ENCODE assay signal across 10 mouse cellular contexts in the genomic region with DNA sequence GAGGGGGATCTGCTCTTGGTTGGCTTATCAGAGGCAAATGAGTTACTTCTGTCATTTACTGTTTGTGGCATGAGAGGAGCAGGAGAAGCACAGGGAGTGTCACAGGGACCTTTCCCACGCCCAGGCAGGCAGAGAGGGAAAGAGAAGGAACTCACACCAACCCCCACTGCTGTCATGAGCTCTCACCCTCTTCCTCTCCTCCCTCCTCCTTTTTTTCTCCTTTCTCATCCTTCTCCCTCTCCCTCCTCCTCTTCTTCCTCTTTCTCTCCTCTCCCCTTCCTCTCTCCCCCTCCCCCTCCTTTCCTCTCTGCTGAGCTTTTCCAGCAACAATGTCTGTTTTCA. TPM values are rescaled to one million over a fixed set of nuclear protein-coding genes. Genes with fewer than 3 reads are reported as not detected.
DNase-seq lines count a peak whose midpoint lies in the region; ATAC-seq and TF ChIP-seq lines count a peak whose summit lies in the region.
"Had no signal": no experiment of that assay in that cellular context is flagged by ENCODE, and none has a peak within 500 bp of the region (broad histone marks: within the 10 kb centered on the region; RNA-seq: fewer than 3 reads in every experiment).

No protein-coding gene starts in this region.

- no peaks in the 10 kb centered on the region for H3K36me3 ChIP-seq in heart, embryonic 13.5 days
- no peaks in the 10 kb centered on the region for H3K36me3 ChIP-seq in lung, postnatal 0 days (ENCODE audit: insufficient read depth, low read length)
- H3K36me3 ChIP-seq: forebrain, embryonic 12.5 days had no signal

- peak overlapping the region; percentile 50 for H3K27ac ChIP-seq in heart, embryonic 13.5 days (replicated peaks)
- peak overlapping the region; percentile 54 for H3K27ac ChIP-seq in lung, postnatal 0 days (ENCODE audit: low read length)
- H3K27ac ChIP-seq: forebrain, embryonic 12.5 days had no signal

- no peak for ATAC-seq in heart, embryonic 13.5 days (ENCODE audit: extremely low read depth, insufficient number of reproducible peaks, low FRiP score, low TSS enrichment)
- peak; percentile 59 for ATAC-seq in lung, postnatal 0 days
- peak; percentile 52 for ATAC-seq in granulocyte monocyte progenitor cell, adult 5-6 weeks (replicated peaks; ENCODE audit: poor library complexity, severe bottlenecking)
- peak; percentile 53 for ATAC-seq in megakaryocyte progenitor cell, adult 5-6 weeks (replicated peaks; ENCODE audit: poor library complexity)

- H3K27me3 ChIP-seq in heart, embryonic 13.5 days (replicated peaks), result peaks cover 13% of the 10 kb centered on the region; the same call in 1 of the 2 replicates
- no peaks in the 10 kb centered on the region for H3K27me3 ChIP-seq in lung, postnatal 0 days (replicated peaks; ENCODE audit: insufficient read depth, low read length)
- H3K27me3 ChIP-seq: forebrain, embryonic 12.5 days had no signal

- no peaks in the 10 kb centered on the region; the same call in 1 of the 2 replicates for H3K9me3 ChIP-seq in heart, embryonic 13.5 days
- no peaks in the 10 kb centered on the region for H3K9me3 ChIP-seq in lung, postnatal 0 days (ENCODE audit: low read length)
- H3K9me3 ChIP-seq: forebrain, embryonic 12.5 days had no signal

- H3K9ac ChIP-seq in heart, embryonic 13.5 days, result no peak overlapping the region
- H3K9ac ChIP-seq in lung, postnatal 0 days (replicated peaks; ENCODE audit: low read depth), result no peak overlapping the region
- H3K9ac ChIP-seq: forebrain, embryonic 12.5 days had no signal

- H3K4me3 ChIP-seq in heart, embryonic 13.5 days, result no peak overlapping the region
- H3K4me3 ChIP-seq in lung, postnatal 0 days (ENCODE audit: low read depth, low read length), result no peak overlapping the region
- H3K4me3 ChIP-seq: forebrain, embryonic 12.5 days had no signal

- 25% methylated on average over 1 of the region's 1 CpGs for whole genome bisulfite sequencing in heart, embryonic 13.5 days
- 0% methylated on average over 1 of the region's 1 CpGs for WGBS in lung, postnatal 0 days

- peaks cover 14% of the 10 kb centered on the region for H3K4me1 ChIP-seq in heart, embryonic 13.5 days
- no peaks in the 10 kb centered on the region for H3K4me1 ChIP-seq in lung, postnatal 0 days (ENCODE audit: insufficient read depth, low read depth, low read length)

- H3K4me2 ChIP-seq in heart, embryonic 13.5 days, result no peak overlapping the region
- no peak overlapping the region for H3K4me2 ChIP-seq in lung, postnatal 0 days (replicated peaks; ENCODE audit: low read depth, low read length)
- H3K4me2 ChIP-seq: forebrain, embryonic 12.5 days had no signal

- TF ChIP-seq CTCF in lung, postnatal 0 days (IDR thresholded peaks at IDR 0.05), result no peak

- TF ChIP-seq EP300 in lung, postnatal 0 days (IDR thresholded peaks at IDR 0.05), result no peak

- no peak for DNase-seq in heart, adult 11 months
- DNase-seq in lung, postnatal 0 days (ENCODE audit: low spot score), result peak; percentile 34
- DNase-seq in lung, postnatal 25 days (ENCODE audit: low spot score), result no peak
- DNase-seq in urinary bladder, adult 18-20 months (ENCODE audit: low spot score in 2 of 2), result no peak
- no peak for DNase-seq in kidney, adult 8-10 months
- DNase-seq: cerebellum, adult 18-20 months had no signal

RNA-seq across cellular contexts. Expression of a gene that starts 21.6 kb away (rescaled TPM):
- polyA plus RNA-seq in heart, embryonic 13.5 days (2015; fragmentation: Nextera tagmentation; extraction: Ambion mirVana), result 4.1 and 4.5 TPM in 2 replicates
- polyA plus RNA-seq in lung, postnatal 0 days (2015; fragmentation: Nextera tagmentation; extraction: Ambion mirVana), result 38.9 and 58.5 TPM in 2 replicates
- 56.7 and 73.7 TPM in 2 replicates for total RNA-seq in granulocyte monocyte progenitor cell, adult 5-6 weeks (2014; fragmentation: Nextera tagmentation)
- 29.6 and 35.3 TPM in 2 replicates for total RNA-seq in granulocyte monocyte progenitor cell, adult 5-6 weeks (2017)
- 69.7 and 87.3 TPM in 2 replicates for total RNA-seq in megakaryocyte progenitor cell, adult 5-6 weeks (2015)
- total RNA-seq in megakaryocyte progenitor cell, adult 5-6 weeks (2017), result 30.3 and 37.4 TPM in 2 replicates
